Mouse (Mus musculus): Measurements from ENCODE around the gene Tmem192.
"Not testable (repeated sequence)": the region's sequence is repeated elsewhere in the genome, so short reads cannot be mapped to it uniquely, and the experiment has no call there.

Gene Tmem192

DNA sequence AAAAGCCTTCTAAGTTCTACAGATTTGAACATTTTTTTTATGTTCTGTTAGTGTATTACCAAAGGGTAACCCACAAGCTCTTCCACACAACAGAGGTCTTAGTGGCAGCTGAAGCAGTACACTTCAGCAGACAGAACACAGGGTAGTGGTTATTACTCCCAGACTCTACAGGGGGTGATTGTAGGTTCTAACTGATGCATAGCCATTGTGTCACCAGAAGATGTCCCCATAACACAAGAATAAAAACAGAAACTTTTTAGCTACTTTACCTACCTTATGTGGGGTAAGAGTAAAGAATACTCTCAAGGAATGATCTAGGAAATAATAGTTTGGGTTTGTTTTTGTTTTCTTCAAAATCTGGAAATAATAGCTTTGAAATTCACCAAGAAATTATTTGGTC, 15.9 kb downstream of the Tmem192 start:
- no peak for DNase-seq (ENCODE audit: low read depth, low spot score)

DNA sequence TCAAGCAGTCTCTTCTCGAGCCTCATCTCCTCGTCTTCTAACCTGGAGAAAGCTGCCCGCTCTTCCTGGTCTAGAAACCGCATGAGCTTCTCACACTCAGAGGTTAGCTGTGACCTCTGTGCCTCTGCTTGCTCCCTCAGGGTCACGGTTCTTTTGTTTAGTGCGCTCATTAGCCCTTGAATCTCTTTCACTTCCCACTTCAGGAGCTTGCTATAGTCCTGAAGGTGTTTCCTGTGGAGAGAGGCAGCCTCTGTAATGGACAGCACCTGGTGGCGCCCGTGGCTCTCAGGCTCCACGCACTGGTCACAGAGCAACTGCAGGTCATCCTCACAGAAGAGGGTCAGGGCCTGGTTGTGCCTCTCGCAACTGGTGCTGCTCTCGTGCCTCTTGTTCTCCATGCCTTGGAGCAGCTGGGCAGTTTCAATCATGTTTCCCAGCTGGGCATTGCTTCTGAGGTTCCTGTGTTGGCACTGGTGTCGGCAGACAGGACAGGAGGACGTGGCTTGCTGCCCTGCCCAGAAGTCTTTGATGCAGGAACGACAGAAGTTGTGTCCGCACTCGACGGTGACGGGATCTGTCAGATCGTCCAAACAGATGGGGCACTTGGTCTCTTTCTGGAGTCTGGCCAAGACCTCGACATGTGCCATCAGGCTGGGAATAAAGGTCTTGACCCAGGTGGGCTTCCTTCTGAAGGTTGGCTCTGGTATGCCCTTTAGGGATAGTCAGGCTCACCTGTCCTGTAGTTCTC, 36.3 kb downstream of the Tmem192 start:
- no peak for DNase-seq (ENCODE audit: low read depth, low spot score)

DNA sequence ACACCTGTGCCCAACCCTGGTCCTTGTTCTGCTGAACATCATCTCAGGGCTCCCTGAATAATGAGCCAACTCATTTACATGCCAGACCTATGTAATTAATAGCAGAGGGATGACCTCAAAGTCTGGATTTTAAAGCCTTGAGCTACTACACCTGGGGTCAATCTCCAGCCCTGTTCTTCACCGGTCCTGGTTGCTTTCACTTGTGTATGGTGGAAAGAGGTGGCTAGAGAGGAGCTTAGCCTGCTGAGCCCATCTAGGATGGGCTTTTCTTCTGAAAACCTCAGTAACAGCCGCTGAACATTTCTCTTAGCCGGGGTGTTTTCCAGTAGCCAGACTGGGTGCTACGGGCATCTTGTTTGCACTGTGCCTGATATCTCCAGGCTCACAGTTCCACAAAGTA, 40.7 kb downstream of the Tmem192 start, which contains the start of gene Trim75:
Gene Trim75, minus strand, starts transcription at position 101 of the 400 bp plus-strand sequence.
- no peak for DNase-seq (ENCODE audit: low read depth, low spot score)

DNA sequence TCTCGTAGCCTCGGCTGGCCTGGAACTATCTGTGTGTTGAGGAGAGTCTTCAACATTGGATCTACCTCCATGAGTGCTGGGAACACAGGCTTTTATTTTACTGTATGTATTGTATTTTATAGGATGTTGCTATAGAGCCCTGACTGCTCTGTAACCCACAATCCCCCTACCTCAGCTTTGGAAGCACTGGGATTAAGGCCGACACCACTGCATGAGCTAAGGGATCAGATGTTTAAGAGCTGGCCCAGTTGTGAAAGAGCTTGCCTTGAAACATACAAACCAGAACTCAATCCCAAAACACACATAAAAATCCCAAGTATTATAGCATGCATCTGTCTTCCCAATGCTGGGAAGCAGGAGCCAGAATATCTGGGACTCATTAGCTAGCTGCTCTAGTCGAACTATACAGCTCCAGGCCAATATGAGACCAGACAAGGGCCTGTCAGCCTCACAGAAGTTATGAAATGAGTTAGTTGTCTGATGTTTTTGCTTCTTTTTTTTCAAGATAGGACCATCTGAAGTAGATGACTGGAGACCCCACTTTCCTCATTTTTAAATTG, 51.9 kb downstream of the Tmem192 start:
- DNase-seq (ENCODE audit: low read depth, low spot score), result no peak

DNA sequence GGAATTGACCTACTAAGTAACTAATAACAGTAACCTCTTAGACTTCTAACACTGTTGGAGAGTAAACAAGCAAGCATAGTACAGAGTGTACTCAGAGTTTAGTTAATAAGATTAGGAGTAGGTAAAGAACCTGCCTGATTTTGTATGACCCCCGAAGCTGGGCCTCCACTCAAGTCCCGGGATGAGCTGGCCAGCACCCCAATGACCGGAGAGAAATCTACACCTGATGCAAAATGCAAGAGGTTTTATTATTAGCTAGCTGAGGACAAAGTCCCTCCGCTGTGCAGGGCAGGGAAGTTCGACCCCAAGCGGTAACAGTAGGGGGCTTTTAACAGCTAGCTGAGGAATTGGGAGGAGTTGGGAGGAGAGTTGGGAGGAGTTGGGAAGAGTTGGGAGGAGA, 60.6 kb downstream of the Tmem192 start:
- DNase-seq (ENCODE audit: low read depth, low spot score), result not testable (repeated sequence)

DNA sequence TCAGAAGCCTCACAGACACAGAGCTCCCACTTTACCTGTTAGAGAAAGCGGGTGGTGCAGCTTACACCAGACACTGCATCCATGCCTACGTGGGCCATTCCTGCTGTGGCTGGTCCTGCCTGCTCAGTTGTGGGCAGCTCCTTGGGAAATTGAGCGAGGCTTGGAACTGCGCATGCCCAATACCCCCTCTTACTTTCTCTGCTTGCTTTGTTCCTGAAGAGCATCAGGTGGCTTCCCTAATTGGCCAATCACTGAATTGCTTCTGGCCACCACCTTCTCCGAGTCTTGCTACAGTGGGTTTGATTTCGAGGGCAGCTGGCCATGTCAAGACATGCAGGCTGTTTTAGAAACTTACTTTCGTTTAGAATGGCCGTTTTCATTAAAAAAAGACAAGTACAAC, 71.4 kb downstream of the Tmem192 start, which contains the start of the genes Trim61 and Trim60:
Gene Trim61, minus strand, starts transcription at position 101 of the 400 bp plus-strand sequence.
Gene Trim60, minus strand, starts transcription at position 162 of the 400 bp plus-strand sequence.
- no peak for DNase-seq (ENCODE audit: low read depth, low spot score)

All from mesoderm, embryonic 11.5 days (tissue).